Mouse (Mus musculus) megakaryocyte progenitor cell, adult 5-6 weeks (primary cell): ENCODE results near the gene Zgpat. TPM values are rescaled to one million over a fixed set of nuclear protein-coding genes. Genes with fewer than 3 reads are reported as not detected.

Experiments
- total RNA-seq, 2 experiments: library from RNA; stranded (forward) in 1 of 2; stranded (reverse) in 1 of 2; fragments of 157-497, 149-512 nt in 1 of 2; fragments of 200-1000 nt in 1 of 2; gene quantifications; 2 replicates each; pipeline versions ENCODE4 v1.2.3 to v1.2.4; 2015 to 2017

Zgpat gene
- total RNA-seq, 2 experiments from 2014 or later = 8.2 to 38.2 TPM

Other genes starting within 250 kb of the Zgpat start
- not detected in 2 replicates for gene Kcnq2, start 229.6 kb upstream of the Zgpat start, total RNA-seq (2015)
- gene Kcnq2, start 229.6 kb upstream of the Zgpat start, total RNA-seq (2017) = not detected in 2 replicates
- not detected in 2 replicates for gene Eef1a2, start 207.9 kb upstream of the Zgpat start, total RNA-seq (2015)
- not detected in 2 replicates for gene Eef1a2, start 207.9 kb upstream of the Zgpat start, total RNA-seq (2017)
- 85.7 and 109 TPM in 2 replicates for gene Ppdpf, start 177.7 kb upstream of the Zgpat start, total RNA-seq (2015)
- 68.8 and 73.0 TPM in 2 replicates for gene Ppdpf, start 177.7 kb upstream of the Zgpat start, total RNA-seq (2017)
- not detected in 2 replicates for gene Ptk6, start 162.1 kb upstream of the Zgpat start, total RNA-seq (2015)
- gene Ptk6, start 162.1 kb upstream of the Zgpat start, total RNA-seq (2017) = not detected in 2 replicates
- gene Srms, start 151.7 kb upstream of the Zgpat start, total RNA-seq (2015) = not detected in 2 replicates
- gene Srms, start 151.7 kb upstream of the Zgpat start, total RNA-seq (2017) = not detected in 2 replicates
- gene Fndc11, start 144.9 kb upstream of the Zgpat start, total RNA-seq (2015) = not detected in 2 replicates
- not detected in 2 replicates for gene Fndc11, start 144.9 kb upstream of the Zgpat start, total RNA-seq (2017)
- gene Helz2, start 122.9 kb upstream of the Zgpat start, total RNA-seq (2015) = 3.4 and 5.0 TPM in 2 replicates
- gene Helz2, start 122.9 kb upstream of the Zgpat start, total RNA-seq (2017) = 4.0 and 4.8 TPM in 2 replicates
- 12.5 and 12.6 TPM in 2 replicates for gene Gmeb2, start 76.9 kb upstream of the Zgpat start, total RNA-seq (2015)
- gene Gmeb2, start 76.9 kb upstream of the Zgpat start, total RNA-seq (2017) = 13.4 and 13.6 TPM in 2 replicates
- gene Stmn3, start 50.4 kb upstream of the Zgpat start, total RNA-seq (2015) = not detected in 2 replicates
- gene Stmn3, start 50.4 kb upstream of the Zgpat start, total RNA-seq (2017) = not detected in 2 replicates
- gene Rtel1, start 45.2 kb upstream of the Zgpat start, total RNA-seq (2015) = 53.4 and 78.0 TPM in 2 replicates
- 41.9 and 53.0 TPM in 2 replicates for gene Rtel1, start 45.2 kb upstream of the Zgpat start, total RNA-seq (2017)
- 26.8 and 28.6 TPM in 2 replicates for gene Arfrp1, start 476 bp downstream of the Zgpat start, total RNA-seq (2015)
- 62.1 and 70.2 TPM in 2 replicates for gene Arfrp1, start 476 bp downstream of the Zgpat start, total RNA-seq (2017)
- gene Lime1, start 15.2 kb downstream of the Zgpat start, total RNA-seq (2015) = 25.4 and 26.5 TPM in 2 replicates
- gene Lime1, start 15.2 kb downstream of the Zgpat start, total RNA-seq (2017) = 12.7 and 18.1 TPM in 2 replicates
- gene Zbtb46, start 94.5 kb downstream of the Zgpat start, total RNA-seq (2015) = 1.2 and 1.8 TPM in 2 replicates
- gene Zbtb46, start 94.5 kb downstream of the Zgpat start, total RNA-seq (2017) = 1.9 and 5.4 TPM in 2 replicates
- gene Abhd16b, start 128.3 kb downstream of the Zgpat start, total RNA-seq (2015) = not detected in 2 replicates
- not detected in 2 replicates for gene Abhd16b, start 128.3 kb downstream of the Zgpat start, total RNA-seq (2017)
- gene Tpd52l2, start 132.2 kb downstream of the Zgpat start, total RNA-seq (2015) = 47.1 and 60.0 TPM in 2 replicates
- 99.2 and 119 TPM in 2 replicates for gene Tpd52l2, start 132.2 kb downstream of the Zgpat start, total RNA-seq (2017)
- 25.0 and 30.7 TPM in 2 replicates for gene Dnajc5, start 155.6 kb downstream of the Zgpat start, total RNA-seq (2015)
- gene Dnajc5, start 155.6 kb downstream of the Zgpat start, total RNA-seq (2017) = 37.4 and 40.0 TPM in 2 replicates
- gene Uckl1, start 220.0 kb downstream of the Zgpat start, total RNA-seq (2015) = 72.0 and 87.0 TPM in 2 replicates
- gene Uckl1, start 220.0 kb downstream of the Zgpat start, total RNA-seq (2017) = 54.7 and 67.0 TPM in 2 replicates
- gene Prpf6, start 226.9 kb downstream of the Zgpat start, total RNA-seq (2015) = 19.2 and 20.3 TPM in 2 replicates
- gene Prpf6, start 226.9 kb downstream of the Zgpat start, total RNA-seq (2017) = 79.3 and 93.2 TPM in 2 replicates
- gene Zfp512b, start 227.9 kb downstream of the Zgpat start, total RNA-seq (2015) = 8.1 and 13.5 TPM in 2 replicates
- gene Zfp512b, start 227.9 kb downstream of the Zgpat start, total RNA-seq (2017) = 7.6 and 16.4 TPM in 2 replicates
- 9.0 and 10.9 TPM in 2 replicates for gene Samd10, start 234.3 kb downstream of the Zgpat start, total RNA-seq (2015)
- 2.0 TPM in 2 replicates for gene Samd10, start 234.3 kb downstream of the Zgpat start, total RNA-seq (2017)